Mouse (Mus musculus) stomach, postnatal 0 days (tissue): ENCODE results near the gene Cdh1. TPM values are rescaled to one million over a fixed set of nuclear protein-coding genes. Genes with fewer than 3 reads are reported as not detected.

Experiments
- ATAC-seq: fragments of 200-750 bp; cut with Nextera tagmentation; 2 replicates; pipeline ENCODE4 v1.8.0; 2017; ENCODE audit not compliant: low FRiP score, low TSS enrichment
- DNase-seq: peaks from one replicate; pipeline ENCODE4 v3.0.0-alpha.2; 2016; ENCODE audit warnings: low spot score
- H3K27ac ChIP-seq: fragments of 300-500 bp; sonication (generic); replicated peaks from 2 replicates; pipeline ENCODE4 v1.5.1; 2014; ENCODE audit warnings: mild to moderate bottlenecking, control low read depth
- H3K27me3 ChIP-seq: fragments of 300-500 bp; sonication (generic); 2 replicates; pipeline ENCODE4 v1.6.1; 2014; ENCODE audit warnings: low read length; ENCODE audit not compliant: control insufficient read depth, insufficient read depth
- H3K36me3 ChIP-seq: fragments of 300-500 bp; sonication (generic); 2 replicates; pipeline ENCODE4 v1.6.1; 2014; ENCODE audit warnings: low read length, mixed read lengths; ENCODE audit not compliant: control insufficient read depth, insufficient read depth
- H3K4me1 ChIP-seq: fragments of 300-500 bp; sonication (generic); replicated peaks from 2 replicates; pipeline ENCODE4 v1.6.1; 2014; ENCODE audit warnings: antibody characterized with exemption; ENCODE audit not compliant: control insufficient read depth, insufficient read depth
- H3K4me2 ChIP-seq: fragments of 300-500 bp; sonication (generic); replicated peaks from 2 replicates; pipeline ENCODE4 v1.6.1; 2014; ENCODE audit warnings: low read depth, mild to moderate bottlenecking, control low read depth, moderate library complexity
- H3K4me3 ChIP-seq: fragments of 300-500 bp; sonication (generic); 2 replicates; pipeline ENCODE4 v1.5.1; 2014; ENCODE audit warnings: low read depth, low read length, control low read depth
- H3K9ac ChIP-seq: fragments of 300-500 bp; sonication (generic); 2 replicates; pipeline ENCODE4 v1.6.1; 2014; ENCODE audit warnings: mild to moderate bottlenecking, low read length, control low read depth, mixed read lengths
- H3K9me3 ChIP-seq: fragments of 300-500 bp; sonication (generic); 2 replicates; pipeline ENCODE4 v1.6.1; 2016; ENCODE audit warnings: low read length; ENCODE audit not compliant: control insufficient read depth
- CTCF ChIP-seq: IDR thresholded peaks from 2 replicates; pipeline ENCODE4 v1.5.1; 2016; ENCODE audit warnings: antibody characterized with exemption, low read depth, mild to moderate bottlenecking, moderate library complexity
- EP300 ChIP-seq: optimal IDR thresholded peaks from 2 replicates; pipeline ENCODE3; 2016; ENCODE audit warnings: antibody characterized with exemption
- WGBS: fragments of 180-500 bp; shearing (Covaris S2); extraction: QIAGEN DNeasy Blood & Tissue Kit; methylation state at CpG from one replicate; pipeline ENCODE4 v1.1.7; 2014; 5-methylcytosine and 5-hydroxymethylcytosine counted together
- polyA plus RNA-seq: library from polyadenylated mRNA; unstranded; fragments of >200 nt; fragmentation: Nextera tagmentation; extraction: Ambion mirVana; gene quantifications from 2 replicates; pipeline ENCODE4 v1.2.1, GENCODE M21; 2015

Cdh1 gene
- polyA plus RNA-seq, 1 experiment from 2014 or later, result 118 TPM

GRCm38 (mm10) chr8:106682971-106683668 lies 80.0 kb downstream of the Cdh1 start, which contains the start of gene Tango6:
TSS of gene Tango6 (plus strand) at chr8:106683068.
- no peaks in the 10 kb centered on the region for H3K27me3 ChIP-seq
- no peaks in the 10 kb centered on the region for H3K9me3 ChIP-seq
- DNase-seq (peak; percentile 92), ATAC-seq (peak; percentile 97)
- peak within 1 kb of the TSS; percentile 72 for H3K4me3 ChIP-seq
- peak within 1 kb of the TSS; percentile 81 for H3K9ac ChIP-seq
- WGBS, result under 1% methylated on average over 50 of the region's 50 CpGs
- TF ChIP-seq CTCF (peak; percentile 81), EP300 (no peak)
- H3K27ac ChIP-seq, result peak within 1 kb of the TSS; percentile 96
- peak within 1 kb of the TSS; percentile 76 for H3K4me2 ChIP-seq
- H3K36me3 ChIP-seq, result no peaks in the 10 kb centered on the region
- no peaks in the 10 kb centered on the region for H3K4me1 ChIP-seq

- Histone ChIP-seq H3K4me3 (no peak overlapping the region), H3K4me2 (no peak overlapping the region), H3K27me3 (no peaks in the 10 kb centered on the region), H3K9ac (no peak overlapping the region), H3K4me1 (no peaks in the 10 kb centered on the region), H3K9me3 (no peaks in the 10 kb centered on the region), H3K27ac (no peak overlapping the region), H3K36me3 (no peaks in the 10 kb centered on the region)
- 94% methylated on average over 4 of the region's 4 CpGs for WGBS
- TF ChIP-seq CTCF (0 out of 2 replicates have a peak, but pooled peaks have one; percentile 9), EP300 (no peak)
- no peak for ATAC-seq
- DNase-seq, result no peak
Observed at GRCm38 (mm10) chr8:106684387-106684786, 81.2 kb downstream of the Cdh1 start.

GRCm38 (mm10) chr8:106687479-106687878 lies 84.3 kb downstream of the Cdh1 start:
- H3K4me1 ChIP-seq, result no peaks in the 10 kb centered on the region
- H3K9ac ChIP-seq, result no peak overlapping the region
- no peak for DNase-seq
- H3K4me2 ChIP-seq, result no peak overlapping the region
- H3K27me3 ChIP-seq, result no peaks in the 10 kb centered on the region
- H3K36me3 ChIP-seq, result 0 out of 2 replicates have a peak, but pooled peaks cover 3% of the 10 kb centered on the region
- no peak; the same call in 1 of the 2 replicates for ATAC-seq
- H3K4me3 ChIP-seq, result no peak overlapping the region
- no peak overlapping the region for H3K27ac ChIP-seq
- no peaks in the 10 kb centered on the region for H3K9me3 ChIP-seq
- TF ChIP-seq EP300 (no peak), CTCF (peak; percentile 85)
- 1% methylated on average over 4 of the region's 4 CpGs for WGBS

GRCm38 (mm10) chr8:106697748-106698248 lies 94.6 kb downstream of the Cdh1 start:
- no peak overlapping the region for H3K27ac ChIP-seq
- H3K4me3 ChIP-seq, result no peak overlapping the region
- H3K4me1 ChIP-seq, result no peaks in the 10 kb centered on the region
- no peak overlapping the region for H3K9ac ChIP-seq
- ATAC-seq (no peak), DNase-seq (no peak)
- TF ChIP-seq CTCF (no peak), EP300 (no peak)
- no peaks in the 10 kb centered on the region for H3K9me3 ChIP-seq
- no peak overlapping the region for H3K4me2 ChIP-seq
- 77% methylated on average over 3 of the region's 3 CpGs for WGBS
- H3K36me3 ChIP-seq, result peaks cover 21% of the 10 kb centered on the region
- no peaks in the 10 kb centered on the region for H3K27me3 ChIP-seq

- H3K9me3 ChIP-seq, result no peaks in the 10 kb centered on the region
- H3K27me3 ChIP-seq, result no peaks in the 10 kb centered on the region
- ATAC-seq, result no peak
- H3K4me2 ChIP-seq, result no peak overlapping the region
- H3K9ac ChIP-seq, result no peak overlapping the region
- H3K4me1 ChIP-seq, result no peaks in the 10 kb centered on the region
- WGBS, result 73% methylated on average over 5 of the region's 5 CpGs
- TF ChIP-seq CTCF (peak; percentile 92), EP300 (no peak)
- peaks cover 21% of the 10 kb centered on the region for H3K36me3 ChIP-seq
- peak; percentile 70 for DNase-seq
- H3K27ac ChIP-seq, result no peak overlapping the region
- H3K4me3 ChIP-seq, result no peak overlapping the region
Observed at GRCm38 (mm10) chr8:106699588-106699987, 96.4 kb downstream of the Cdh1 start.

GRCm38 (mm10) chr8:106700131-106700530 lies 97.0 kb downstream of the Cdh1 start:
- H3K4me1 ChIP-seq, result no peaks in the 10 kb centered on the region
- no peaks in the 10 kb centered on the region for H3K9me3 ChIP-seq
- TF ChIP-seq EP300, result no peak
- TF ChIP-seq CTCF, result no peak
- no peak for DNase-seq
- no peak for ATAC-seq
- no peak overlapping the region for H3K4me2 ChIP-seq
- H3K27ac ChIP-seq, result no peak overlapping the region
- peaks cover 21% of the 10 kb centered on the region for H3K36me3 ChIP-seq
- WGBS, result 92% methylated on average over 6 of the region's 6 CpGs
- no peak overlapping the region for H3K4me3 ChIP-seq
- no peak overlapping the region for H3K9ac ChIP-seq
- H3K27me3 ChIP-seq, result no peaks in the 10 kb centered on the region
